Mouse (Mus musculus) B cell, adult 2 months (primary cell): Measurements from ENCODE around the gene Etnppl.

ENCODE experiments used
- DNase-seq, 2 experiments: peaks; one replicate each; pipeline ENCODE4 v3.0.0; 2022

Gene Etnppl

DNA sequence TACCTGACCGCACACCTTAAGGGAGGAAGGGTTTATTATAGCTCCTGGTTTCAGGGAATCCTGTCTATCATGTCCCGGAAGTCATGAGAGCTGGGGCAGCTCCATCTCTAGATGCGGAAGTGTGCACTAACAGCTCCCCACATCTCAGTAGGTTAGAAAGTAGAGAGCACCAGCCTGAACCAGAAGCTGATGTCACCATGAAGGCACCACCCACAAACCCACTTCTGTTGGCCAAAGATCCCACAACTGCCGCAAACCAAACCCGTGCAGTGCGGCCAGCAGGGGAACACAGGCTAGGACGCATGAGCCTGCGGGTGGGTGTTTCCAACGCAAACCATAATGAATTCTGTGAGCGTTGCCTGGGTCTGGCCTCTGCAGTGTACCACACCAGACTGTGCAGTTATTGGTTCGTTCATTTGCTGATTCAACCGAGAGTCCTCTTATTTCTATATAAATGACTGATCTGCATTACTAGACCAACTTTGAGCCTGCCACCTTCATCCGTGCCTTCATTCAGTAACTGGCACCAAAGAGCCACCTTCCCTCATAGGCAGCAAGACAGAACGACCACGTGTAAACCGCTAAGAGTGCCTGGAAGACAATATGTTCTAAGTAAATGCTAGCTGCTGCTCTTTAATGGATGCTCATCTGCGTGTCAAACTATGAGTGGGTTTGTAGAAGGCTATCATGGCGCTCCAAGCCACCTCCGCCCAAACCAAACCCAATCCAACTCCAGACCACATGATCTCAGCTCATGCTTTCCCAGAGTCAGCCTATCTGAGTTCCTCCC is 60.6 kb downstream of the Etnppl start:
- no peak for DNase-seq

GRCm38 (mm10) chr3:130681226-130681625 is 64.0 kb downstream of the Etnppl start:
- DNase-seq = no peak

DNA sequence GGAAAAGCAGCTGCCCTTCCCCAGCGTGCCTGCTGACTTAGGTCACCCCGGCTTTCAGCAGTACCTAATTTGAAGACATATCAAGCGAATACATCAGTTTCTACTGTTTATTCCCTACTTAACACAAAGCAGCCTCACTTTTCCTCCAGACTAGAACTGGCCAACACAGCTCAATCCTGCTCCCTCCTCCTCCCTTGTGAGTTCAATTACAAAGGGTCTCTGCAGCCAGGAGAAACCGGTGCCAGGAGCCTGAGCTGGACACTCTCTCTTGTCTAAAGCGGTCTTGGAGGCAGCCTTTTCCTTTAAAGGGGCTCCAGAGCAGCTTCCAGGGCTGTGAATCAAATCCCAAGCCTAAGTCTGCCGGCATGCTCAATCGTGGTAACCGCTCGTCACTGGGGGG is 64.9 kb downstream of the Etnppl start:
- DNase-seq = no peak

DNA sequence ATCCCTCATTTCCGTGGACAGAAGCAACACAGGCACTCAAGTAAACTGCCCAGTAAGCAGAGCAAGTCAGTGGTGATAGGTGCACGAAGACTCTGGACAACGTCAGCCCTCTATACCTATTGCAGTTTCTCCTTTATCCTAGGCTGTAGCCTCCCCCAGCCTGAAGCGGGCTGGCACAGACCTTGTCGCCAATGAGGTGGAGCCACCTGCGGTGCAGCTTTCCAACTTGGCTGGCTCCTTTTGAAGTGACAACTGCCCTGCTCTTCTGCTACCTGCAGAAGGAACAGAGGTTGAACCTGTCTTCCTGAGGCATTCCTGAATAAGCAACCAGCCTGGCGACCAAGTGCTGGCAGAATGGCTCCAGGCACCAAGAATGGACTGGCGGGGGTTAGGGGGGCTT is 66.6 kb downstream of the Etnppl start:
- no peak for DNase-seq

DNA sequence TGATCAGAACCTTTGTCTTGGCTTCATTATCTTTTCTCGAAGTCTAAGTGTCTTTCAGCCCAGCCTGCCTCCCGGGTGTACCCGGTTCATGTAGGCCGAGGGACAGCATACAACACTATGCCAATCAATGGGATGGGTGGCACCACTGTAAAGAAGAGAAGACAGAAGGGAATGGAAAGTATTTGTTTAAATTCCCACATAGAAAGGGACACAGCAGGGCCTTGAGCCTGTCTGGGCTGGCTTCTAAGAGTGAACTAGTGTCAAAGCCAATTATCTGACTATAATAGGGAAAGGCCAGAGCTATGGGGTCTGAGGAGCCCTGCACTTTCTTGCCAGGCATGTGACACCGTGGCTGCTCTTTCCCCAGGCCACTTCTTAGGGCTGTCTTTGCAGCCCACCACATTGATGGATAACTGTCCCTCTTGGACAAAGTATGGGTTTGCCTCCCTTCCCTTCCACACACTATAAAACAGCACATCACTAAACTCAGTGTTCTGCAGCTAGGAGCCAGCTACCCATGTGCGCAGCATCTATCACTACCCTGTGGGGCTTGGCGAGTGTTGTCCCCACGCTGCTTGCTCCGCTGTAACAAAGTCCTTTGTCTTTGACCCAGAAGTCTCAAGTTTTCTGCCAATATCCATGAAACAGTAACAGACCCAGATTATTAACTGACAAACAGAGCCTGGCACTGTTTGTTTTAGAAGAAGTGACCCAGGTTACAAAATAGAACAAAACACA is 67.2 kb downstream of the Etnppl start:
- DNase-seq = no peak

DNA sequence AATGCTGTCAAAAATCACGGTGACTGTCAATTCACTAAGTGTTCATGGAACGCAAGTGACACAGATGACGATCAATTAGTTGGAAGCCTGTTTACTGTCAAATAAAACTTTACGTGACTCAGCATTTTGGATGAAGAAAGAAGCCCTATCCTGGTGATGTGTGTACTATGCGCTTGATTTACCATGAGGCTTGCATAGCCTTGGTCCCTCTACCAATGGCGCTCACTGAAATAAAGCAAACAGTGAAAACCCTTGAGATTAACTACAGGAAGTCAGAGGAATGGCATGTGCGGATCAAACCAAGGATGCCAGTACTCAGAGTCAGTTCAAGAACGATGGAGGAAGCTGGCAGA is 67.7 kb downstream of the Etnppl start:
- DNase-seq = no peak

DNA sequence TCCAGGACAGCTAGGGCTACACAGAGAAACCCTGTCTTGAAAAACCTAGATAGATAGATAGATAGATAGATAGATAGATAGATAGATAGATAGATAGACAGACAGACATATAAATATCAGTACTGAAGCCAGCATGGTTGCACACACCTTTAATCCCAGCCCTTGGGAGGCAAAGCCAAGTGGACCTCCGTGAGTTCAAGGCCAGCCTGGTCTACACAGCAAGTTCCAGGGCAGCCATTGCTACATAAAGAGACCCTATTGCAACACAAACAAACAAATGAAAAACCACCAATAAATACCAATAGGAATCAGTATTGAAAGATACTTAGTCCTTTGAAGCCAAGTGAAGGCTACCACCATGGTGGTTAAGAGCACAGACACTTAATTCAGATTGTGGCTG is 69.8 kb downstream of the Etnppl start:
- DNase-seq = no peak
